Mouse (Mus musculus) cerebellum, adult 2 months (tissue): ENCODE data around the gene Ttbk1.

Experiments used
- CTCF ChIP-seq: fragments of 200-500 bp; IDR thresholded peaks from 2 replicates; pipeline ENCODE4 v1.5.1; 2011; ENCODE audit warnings: low read depth, mild to moderate bottlenecking, control low read depth, low read length, moderate library complexity, borderline replicate concordance; ENCODE audit not compliant: insufficient read depth
- POLR2A ChIP-seq: fragments of 200-500 bp; IDR thresholded peaks from 2 replicates; pipeline ENCODE4 v1.6.1; 2011; ENCODE audit warnings: low read length, control low read depth, borderline replicate concordance; ENCODE audit not compliant: insufficient read depth

- TF ChIP-seq POLR2A: no peak
- TF ChIP-seq CTCF: no peak
These were observed 25.2 kb downstream of the Ttbk1 start for GRCm38 (mm10) chr17:46462226-46462625.
